Mouse (Mus musculus) CD8-positive naive resting alpha-beta T cell, adult 57 days (primary cell): ENCODE measurements around the gene Tceanc2. TPM values are rescaled to one million over a fixed set of nuclear protein-coding genes. Genes with fewer than 3 reads are reported as not detected.

Experiments
- total RNA-seq: library from RNA; stranded (reverse); gene quantifications from one replicate; pipeline ENCODE4 v1.2.4, GENCODE M21; 2023

Gene Tceanc2
- 42.7 TPM for total RNA-seq

DNA sequence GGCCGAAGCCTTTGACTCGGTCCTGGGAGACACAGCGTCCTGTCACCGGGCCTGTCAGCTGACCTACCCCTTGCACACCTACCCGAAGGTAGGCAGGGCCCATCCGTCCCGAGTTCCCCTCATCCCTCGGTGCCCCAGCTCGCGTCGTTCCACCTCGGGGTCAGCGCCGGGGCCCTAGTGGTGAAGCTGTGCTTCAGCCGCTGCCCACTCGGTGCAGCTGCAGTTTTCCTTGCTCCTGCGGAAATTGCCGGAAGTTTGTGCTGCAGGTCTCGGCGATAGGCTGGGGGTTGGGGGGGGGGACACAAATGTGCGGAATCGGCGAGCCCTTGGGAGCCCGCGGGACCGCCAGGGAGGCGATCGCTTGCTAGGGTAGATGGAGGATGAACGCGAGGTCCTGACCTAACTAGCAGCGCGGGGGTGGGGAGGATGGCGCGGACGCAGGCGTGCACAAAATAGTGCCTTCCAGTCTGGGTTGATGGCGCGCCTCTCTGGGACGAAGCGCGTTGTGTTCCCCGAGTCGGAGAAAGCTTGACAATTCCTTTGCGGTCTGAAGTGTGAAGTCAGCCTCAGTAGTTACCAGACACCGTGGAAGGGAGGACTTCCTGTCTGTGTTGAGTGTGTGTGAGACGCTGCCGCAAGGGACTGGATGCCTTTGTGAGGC, at the start of gene Tceanc2:
TSS of gene Tceanc2 (minus strand) at position 287 of the 661 bp plus-strand sequence.

DNA sequence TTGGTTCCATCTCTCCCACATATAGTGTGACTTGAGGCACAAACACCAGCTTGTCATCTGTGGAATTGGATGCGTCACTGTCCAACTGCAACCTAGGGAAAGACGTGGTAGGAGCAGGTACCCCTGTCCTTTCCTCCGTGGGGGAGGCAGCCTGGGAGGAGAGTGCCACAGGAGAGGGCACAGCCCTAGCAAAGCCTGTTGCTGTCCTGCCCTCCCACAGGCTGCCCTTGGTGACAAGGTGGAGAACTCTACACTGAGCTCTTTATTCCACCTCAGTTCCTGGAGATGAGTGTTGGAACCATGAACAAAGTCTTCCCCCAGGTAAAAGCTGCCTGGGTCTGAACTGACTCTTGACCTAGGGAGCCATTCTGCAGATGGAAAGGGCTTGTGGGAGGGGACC, 30.0 kb upstream of the Tceanc2 start, which contains the start of gene Ldlrad1:
TSS of gene Ldlrad1 (plus strand) at position 301 of the 400 bp plus-strand sequence.

DNA sequence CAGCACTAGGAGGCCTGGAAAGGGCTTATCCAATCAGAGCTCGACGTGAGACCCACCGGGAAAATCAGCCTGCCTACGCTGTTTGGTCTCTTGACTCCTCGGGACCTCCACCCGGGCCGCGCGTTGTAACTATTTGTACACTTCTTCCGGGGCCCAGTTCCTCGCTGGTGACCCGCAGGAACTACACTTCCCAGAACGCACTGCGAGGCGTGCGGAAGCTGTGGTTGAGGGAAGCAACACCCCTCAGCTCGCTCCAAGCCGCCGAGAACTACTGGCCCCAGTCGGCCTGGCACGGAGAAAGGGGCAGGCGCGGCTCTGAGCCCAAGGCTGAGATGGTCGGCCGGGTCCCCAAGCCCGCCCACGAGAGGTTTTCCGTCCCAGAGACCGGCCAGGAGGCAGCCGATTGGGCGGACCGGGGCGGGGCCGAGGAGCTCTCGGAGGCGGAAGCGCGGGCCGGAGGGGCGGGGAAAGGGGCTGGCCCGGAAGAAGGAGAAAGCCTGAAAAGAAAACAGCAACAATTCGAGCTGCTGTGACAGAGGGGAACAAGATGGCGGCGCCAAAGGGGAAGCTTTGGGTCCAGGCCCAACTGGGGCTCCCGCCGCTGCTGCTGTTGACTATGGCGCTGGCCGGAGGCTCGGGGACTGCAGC, 610 bp downstream of the Tceanc2 start, which contains the start of gene Tmem59:
TSS of gene Tmem59 (plus strand) at position 218 of the 648 bp plus-strand sequence.

DNA sequence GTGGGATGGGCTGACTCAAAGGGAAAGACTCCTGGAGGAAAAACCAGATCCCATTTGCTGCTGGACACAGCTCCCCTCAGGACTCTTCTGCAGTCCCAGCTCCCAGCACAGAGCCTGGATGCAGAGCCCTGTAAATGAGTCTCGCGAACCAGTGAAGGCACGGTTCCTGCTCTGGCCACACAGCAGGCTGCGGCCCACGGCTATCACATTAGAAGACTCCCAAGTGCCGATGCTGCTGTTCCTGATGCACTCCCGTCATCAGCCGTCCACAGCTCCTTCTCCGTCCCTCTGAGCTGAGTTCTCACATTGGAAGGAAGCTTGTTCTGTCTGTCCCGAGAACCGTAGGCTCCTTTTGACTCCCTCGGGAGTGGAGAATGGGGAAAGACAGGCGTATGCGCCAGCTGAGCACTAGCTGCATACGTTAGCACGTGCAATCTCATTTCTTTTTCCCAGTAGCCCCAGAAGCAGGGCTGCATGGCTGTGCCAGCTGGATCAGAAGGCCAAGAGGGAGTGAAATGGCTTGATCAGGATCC, 82.0 kb downstream of the Tceanc2 start, which contains the start of gene Cdcp2:
TSS of gene Cdcp2 (plus strand) at position 51 of the 533 bp plus-strand sequence.

Other genes with a start within 250 kb of the Tceanc2 start
- gene Mrpl37, start 112.2 kb downstream of the Tceanc2 start, total RNA-seq, result 66.0 TPM
- gene Cyb5rl, start 112.1 kb downstream of the Tceanc2 start, total RNA-seq, result 14.1 TPM
- gene Cdcp2, start 82.2 kb downstream of the Tceanc2 start, total RNA-seq, result not detected
- 130 TPM for gene Tmem59, start 717 bp downstream of the Tceanc2 start, total RNA-seq
- gene Ldlrad1, start 30.1 kb upstream of the Tceanc2 start, total RNA-seq, result 0.49 TPM
- gene Lrrc42, start 74.4 kb upstream of the Tceanc2 start, total RNA-seq, result 37.2 TPM
- gene Hspb11, start 74.5 kb upstream of the Tceanc2 start, total RNA-seq, result 31.1 TPM
- gene Dio1, start 128.1 kb upstream of the Tceanc2 start, total RNA-seq, result not detected
- 43.4 TPM for gene Yipf1, start 135.2 kb upstream of the Tceanc2 start, total RNA-seq
- gene Ndc1, start 188.7 kb upstream of the Tceanc2 start, total RNA-seq, result 13.5 TPM